Mouse (Mus musculus): Measurements from ENCODE around the gene Gm45837. TPM values are rescaled to one million over a fixed set of nuclear protein-coding genes. Genes with fewer than 3 reads are reported as not detected.

Gm45837 gene
- total and polyA plus RNA-seq, 3 experiments, result 1.2 TPM; not detected in 2

DNA sequence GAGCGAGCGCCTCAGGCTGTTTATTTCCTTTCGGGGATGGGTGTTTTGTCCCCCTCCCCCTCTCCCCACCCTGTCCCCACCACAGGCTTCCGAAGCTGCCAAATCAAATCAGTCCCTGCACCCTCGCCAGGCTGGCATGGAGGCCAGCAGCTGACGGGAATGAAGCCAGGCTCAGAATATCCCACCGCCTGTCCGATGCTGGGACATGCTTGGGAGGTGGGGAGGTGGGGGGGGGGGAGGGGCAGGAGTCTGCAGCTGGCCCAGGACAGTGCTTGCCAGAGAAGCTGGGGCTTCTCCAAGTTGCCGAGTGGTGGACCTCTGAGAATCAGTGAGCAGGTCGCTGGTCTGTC is 49.9 kb downstream of the Gm45837 start:
- H3K9ac ChIP-seq (ENCODE audit: control insufficient read depth, low read depth, low read length, poor library complexity, severe bottlenecking), result no peak overlapping the region
- no peaks in the 10 kb centered on the region; a peak in 1 of 4 replicates for H3K27me3 ChIP-seq (ENCODE audit: control insufficient read depth in 1 of 2, insufficient read depth in 2 of 2, low read length in 2 of 2)
- H3K79me2 ChIP-seq (ENCODE audit: control insufficient read depth, insufficient read depth, low read length, poor library complexity), result no peaks in the 10 kb centered on the region
- no peaks in the 10 kb centered on the region for H3K36me3 ChIP-seq (ENCODE audit: control insufficient read depth in 1 of 2, insufficient read depth in 2 of 2, low read length in 2 of 2)
- H3K9me3 ChIP-seq (replicated peaks; ENCODE audit: insufficient read depth, low read length), result no peaks in the 10 kb centered on the region
- no peak overlapping the region for H3K27ac ChIP-seq (ENCODE audit: control insufficient read depth, low read depth, low read length)
- no peak for DNase-seq (ENCODE audit: low read depth, low spot score)
- no peaks in the 10 kb centered on the region for H3K4me1 ChIP-seq (ENCODE audit: control insufficient read depth in 1 of 2, insufficient read depth in 2 of 2, low read length in 2 of 2)
- no peak overlapping the region for H3K4me3 ChIP-seq (ENCODE audit: control insufficient read depth in 1 of 2, insufficient read depth in 1 of 2, low read depth in 2 of 2, low read length in 2 of 2)
- TF ChIP-seq UBTF (IDR thresholded peaks at IDR 0.05; ENCODE audit: borderline replicate concordance, insufficient read depth, low read depth, low read length) (no peak), USF1 (IDR thresholded peaks at IDR 0.05; ENCODE audit: low read depth, low read length) (no peak), ELF1 (IDR thresholded peaks at IDR 0.05; ENCODE audit: low read depth, low read length) (no peak), KAT2A (conservative IDR thresholded peaks at IDR 0.05; ENCODE audit: low read depth, low read length) (no peak), SIN3A (IDR thresholded peaks at IDR 0.05; ENCODE audit: low read length) (no peak), HCFC1 (IDR thresholded peaks at IDR 0.05; ENCODE audit: low read depth, low read length) (no peak), TAL1 (IDR thresholded peaks at IDR 0.05; ENCODE audit: low read length) (no peak), TBP (IDR thresholded peaks at IDR 0.05; ENCODE audit: low read depth, low read length) (no peak), MYB (IDR thresholded peaks at IDR 0.05; ENCODE audit: low read depth, low read length) (no peak), MYC (IDR thresholded peaks at IDR 0.05; ENCODE audit: low read depth, low read length) (no peak), ETS1 (IDR thresholded peaks at IDR 0.05; ENCODE audit: low read depth, low read length) (no peak), TCF12 (IDR thresholded peaks at IDR 0.05; ENCODE audit: low read depth, low read length) (no peak), MAZ (IDR thresholded peaks at IDR 0.05; ENCODE audit: low read depth, low read length) (no peak), CHD1 (IDR thresholded peaks at IDR 0.05; ENCODE audit: low read depth, low read length) (no peak), BHLHE40 (IDR thresholded peaks at IDR 0.05; ENCODE audit: borderline replicate concordance, low read depth, low read length) (no peak), POLR2AphosphoS2 (IDR thresholded peaks at IDR 0.05; ENCODE audit: low read length) (no peak), JUND (IDR thresholded peaks at IDR 0.05; ENCODE audit: low read depth, low read length) (no peak), POLR2A (IDR thresholded peaks at IDR 0.05; ENCODE audit: control insufficient read depth in 1 of 2, insufficient read depth in 1 of 2, low read depth in 1 of 2, low read length in 2 of 2, poor library complexity in 1 of 2) (no peak)

DNA sequence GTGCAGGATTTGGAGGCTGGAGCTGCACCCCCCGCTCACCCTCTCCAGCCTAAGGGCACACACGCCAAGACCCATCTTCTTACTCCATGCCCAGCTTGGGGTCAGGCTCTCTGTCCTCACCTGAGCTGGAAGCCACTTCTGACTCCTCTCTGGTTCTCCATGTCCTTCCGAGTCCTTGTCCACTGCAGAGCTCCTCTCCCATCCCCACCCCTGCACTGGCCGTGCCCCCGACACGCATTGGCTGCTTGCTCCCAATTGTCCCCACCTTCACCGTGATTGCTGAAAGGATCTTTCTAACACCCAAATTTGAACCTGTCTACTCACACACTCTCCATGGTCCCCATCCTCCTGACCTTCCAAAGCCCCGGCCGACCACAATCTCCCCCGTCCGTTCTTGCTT is 50.9 kb downstream of the Gm45837 start:
- Histone ChIP-seq H3K27me3 (ENCODE audit: control insufficient read depth in 1 of 2, insufficient read depth in 2 of 2, low read length in 2 of 2) (peaks cover 0 to 1% of the 10 kb centered on the region in 2 experiments; a peak in 1 of 4 replicates), H3K79me2 (ENCODE audit: control insufficient read depth, insufficient read depth, low read length, poor library complexity) (no peaks in the 10 kb centered on the region), H3K36me3 (ENCODE audit: control insufficient read depth in 1 of 2, insufficient read depth in 2 of 2, low read length in 2 of 2) (no peaks in the 10 kb centered on the region), H3K9me3 (replicated peaks; ENCODE audit: insufficient read depth, low read length) (no peaks in the 10 kb centered on the region), H3K27ac (ENCODE audit: control insufficient read depth, low read depth, low read length) (no peak overlapping the region), H3K4me3 (ENCODE audit: control insufficient read depth in 1 of 2, insufficient read depth in 1 of 2, low read depth in 2 of 2, low read length in 2 of 2) (no peak overlapping the region), H3K4me1 (ENCODE audit: control insufficient read depth in 1 of 2, insufficient read depth in 2 of 2, low read length in 2 of 2) (no peaks in the 10 kb centered on the region), H3K9ac (ENCODE audit: control insufficient read depth, low read depth, low read length, poor library complexity, severe bottlenecking) (no peak overlapping the region)
- TF ChIP-seq POLR2A (IDR thresholded peaks at IDR 0.05; ENCODE audit: control insufficient read depth in 1 of 2, insufficient read depth in 1 of 2, low read depth in 1 of 2, low read length in 2 of 2, poor library complexity in 1 of 2) (no peak), EP300 (IDR thresholded peaks at IDR 0.05; ENCODE audit: low read depth in 1 of 2, low read length in 2 of 2) (no peak), USF1 (IDR thresholded peaks at IDR 0.05; ENCODE audit: low read depth, low read length) (no peak), MXI1 (IDR thresholded peaks at IDR 0.05; ENCODE audit: low read depth, low read length) (no peak), SIN3A (IDR thresholded peaks at IDR 0.05; ENCODE audit: low read length) (no peak), ZKSCAN1 (IDR thresholded peaks at IDR 0.05; ENCODE audit: low read depth, low read length) (no peak), POLR2AphosphoS2 (IDR thresholded peaks at IDR 0.05; ENCODE audit: low read length) (no peak), TBP (IDR thresholded peaks at IDR 0.05; ENCODE audit: low read depth, low read length) (no peak), TCF12 (IDR thresholded peaks at IDR 0.05; ENCODE audit: low read depth, low read length) (no peak), HCFC1 (IDR thresholded peaks at IDR 0.05; ENCODE audit: low read depth, low read length) (no peak), ETS1 (IDR thresholded peaks at IDR 0.05; ENCODE audit: low read depth, low read length) (no peak), MEF2A (IDR thresholded peaks at IDR 0.05; ENCODE audit: extremely low read depth, insufficient replicate concordance, low read depth, low read length, poor library complexity, severe bottlenecking) (no peak), MAX (IDR thresholded peaks at IDR 0.05; ENCODE audit: low read length) (no peak), TAL1 (IDR thresholded peaks at IDR 0.05; ENCODE audit: low read length) (no peak), ZC3H11A (IDR thresholded peaks at IDR 0.05; ENCODE audit: low read depth, low read length) (no peak), USF2 (IDR thresholded peaks at IDR 0.05; ENCODE audit: borderline replicate concordance in 1 of 2, insufficient read depth in 1 of 2, low read depth in 1 of 2, low read length in 2 of 2) (no peak), RCOR1 (IDR thresholded peaks at IDR 0.05; ENCODE audit: low read depth, low read length) (no peak)
- DNase-seq (ENCODE audit: low read depth, low spot score), result no peak

Data from MEL (cell line).